Mouse (Mus musculus) liver, embryonic 16.5 days (tissue): ENCODE measurements around the gene Sesn3. TPM values are rescaled to one million over a fixed set of nuclear protein-coding genes. Genes with fewer than 3 reads are reported as not detected.

ENCODE experiments used
- ATAC-seq: fragments of 200-750 bp; cut with Nextera tagmentation; 2 replicates; pipeline ENCODE4 v1.8.0; 2017; ENCODE audit warnings: low read depth, mild to moderate bottlenecking, moderate number of reproducible peaks, moderate library complexity
- H3K27ac ChIP-seq: fragments of 300-500 bp; sonication (generic); 2 replicates; pipeline ENCODE4 v1.5.1; 2014; ENCODE audit warnings: mild to moderate bottlenecking, low read length
- H3K27me3 ChIP-seq: fragments of 300-500 bp; sonication (generic); 2 replicates; pipeline ENCODE4 v1.6.1; 2014; ENCODE audit warnings: low read depth, low read length, mixed read lengths; ENCODE audit not compliant: control insufficient read depth, insufficient read depth
- H3K36me3 ChIP-seq: fragments of 300-500 bp; sonication (generic); 2 replicates; pipeline ENCODE4 v1.6.1; 2014; ENCODE audit warnings: mild to moderate bottlenecking; ENCODE audit not compliant: control insufficient read depth, insufficient read depth
- H3K4me1 ChIP-seq: fragments of 300-500 bp; sonication (generic); 2 replicates; pipeline ENCODE4 v1.6.1; 2014; ENCODE audit warnings: low read depth, low read length, mixed read lengths; ENCODE audit not compliant: control insufficient read depth
- H3K4me2 ChIP-seq: fragments of 300-500 bp; sonication (generic); 2 replicates; pipeline ENCODE4 v1.6.1; 2014; ENCODE audit warnings: low read depth, low read length, mixed read lengths
- H3K4me3 ChIP-seq: fragments of 300-500 bp; sonication (generic); 2 replicates; pipeline ENCODE4 v1.5.1; 2014; ENCODE audit warnings: low read depth, mild to moderate bottlenecking, low read length
- H3K9ac ChIP-seq: fragments of 300-500 bp; sonication (generic); 2 replicates; pipeline ENCODE4 v1.6.1; 2014; ENCODE audit warnings: low read depth, low read length
- H3K9me3 ChIP-seq: fragments of 300-500 bp; sonication (generic); replicated peaks from 2 replicates; pipeline ENCODE4 v1.6.1; 2016; ENCODE audit warnings: low read length; ENCODE audit not compliant: control insufficient read depth
- WGBS: fragments of 180-500 bp; shearing (Covaris S2); extraction: QIAGEN DNeasy Blood & Tissue Kit; methylation state at CpG from one replicate; pipeline ENCODE4 v1.1.7; 2014; ENCODE audit not compliant: insufficient replicate concordance; 5-methylcytosine and 5-hydroxymethylcytosine counted together
- polyA plus RNA-seq: library from polyadenylated mRNA; unstranded; fragments of >200 nt; fragmentation: Nextera tagmentation; extraction: Ambion mirVana; gene quantifications from 2 replicates; pipeline ENCODE4 v1.2.1, GENCODE M21; 2015

Gene Sesn3
- polyA plus RNA-seq, 1 experiment from 2014 or later, result 1.5 TPM

DNA sequence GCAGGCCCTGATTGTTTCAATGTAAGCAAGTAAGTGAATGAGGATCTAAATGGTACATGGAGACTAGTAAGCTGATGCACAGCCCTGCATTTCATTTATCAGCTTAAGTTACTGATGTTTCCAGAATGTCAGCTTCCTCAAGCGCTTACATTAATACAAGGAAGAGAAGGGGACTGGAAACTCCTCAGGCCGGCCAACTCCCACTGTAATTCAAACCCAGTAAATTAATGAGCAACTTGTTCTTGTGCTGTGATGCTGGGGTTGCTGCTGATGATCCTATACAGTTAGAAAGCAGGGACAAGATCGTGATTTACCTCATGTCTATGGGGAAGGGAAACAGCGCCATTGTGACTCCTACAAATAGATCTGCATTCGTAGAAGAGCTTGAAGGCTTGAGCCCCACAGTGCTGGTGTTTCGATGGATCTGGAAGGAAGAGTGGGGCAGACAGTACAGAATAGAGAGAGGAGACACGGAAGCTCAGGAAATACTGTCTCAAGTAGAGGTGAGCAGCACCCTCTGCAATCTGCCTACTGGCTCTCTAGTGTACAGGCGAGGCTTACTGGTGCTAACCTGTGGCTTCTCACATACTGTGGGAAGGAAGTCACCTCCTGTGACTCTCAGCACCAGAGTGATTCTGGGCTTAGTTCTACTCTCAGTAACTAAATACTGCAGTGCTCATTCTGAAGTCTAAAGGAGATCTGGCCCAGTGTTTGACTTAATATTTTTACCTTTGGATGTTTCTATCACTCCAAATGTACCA lies 21.0 kb downstream of the Sesn3 start:
- no peak overlapping the region for H3K9ac ChIP-seq
- H3K4me2 ChIP-seq, result no peak overlapping the region
- no peaks in the 10 kb centered on the region for H3K4me1 ChIP-seq
- no peak overlapping the region for H3K27ac ChIP-seq
- 68% methylated on average over 8 of the region's 8 CpGs for WGBS
- H3K9me3 ChIP-seq, result no peaks in the 10 kb centered on the region
- H3K4me3 ChIP-seq, result no peak overlapping the region
- no peaks in the 10 kb centered on the region for H3K36me3 ChIP-seq
- H3K27me3 ChIP-seq, result no peaks in the 10 kb centered on the region
- no peak for ATAC-seq

DNA sequence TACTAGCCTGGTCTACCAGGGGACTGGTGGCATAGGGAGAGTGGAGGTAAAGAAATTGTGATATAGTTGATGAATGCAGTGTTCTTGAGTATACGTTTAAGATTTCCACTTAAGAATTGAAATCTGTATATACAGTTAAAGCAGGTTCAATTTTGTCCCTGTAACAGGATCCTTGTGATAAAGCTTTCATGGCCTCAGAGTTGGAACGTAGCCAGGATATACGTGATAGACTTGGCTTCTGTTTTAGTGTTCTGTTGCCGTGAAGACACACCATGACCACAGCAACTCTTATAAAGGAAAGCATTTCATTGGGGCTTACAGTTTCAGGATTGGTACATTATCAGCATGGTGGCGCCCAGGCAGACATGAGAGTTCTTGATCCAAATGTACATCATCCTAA lies 22.3 kb downstream of the Sesn3 start:
- Histone ChIP-seq H3K4me2 (no peak overlapping the region), H3K9me3 (no peaks in the 10 kb centered on the region), H3K27me3 (no peaks in the 10 kb centered on the region), H3K36me3 (no peaks in the 10 kb centered on the region), H3K4me3 (no peak overlapping the region), H3K4me1 (no peaks in the 10 kb centered on the region), H3K27ac (no peak overlapping the region), H3K9ac (no peak overlapping the region)
- ATAC-seq, result no peak
- 72% methylated on average over 5 of the region's 5 CpGs for WGBS

DNA sequence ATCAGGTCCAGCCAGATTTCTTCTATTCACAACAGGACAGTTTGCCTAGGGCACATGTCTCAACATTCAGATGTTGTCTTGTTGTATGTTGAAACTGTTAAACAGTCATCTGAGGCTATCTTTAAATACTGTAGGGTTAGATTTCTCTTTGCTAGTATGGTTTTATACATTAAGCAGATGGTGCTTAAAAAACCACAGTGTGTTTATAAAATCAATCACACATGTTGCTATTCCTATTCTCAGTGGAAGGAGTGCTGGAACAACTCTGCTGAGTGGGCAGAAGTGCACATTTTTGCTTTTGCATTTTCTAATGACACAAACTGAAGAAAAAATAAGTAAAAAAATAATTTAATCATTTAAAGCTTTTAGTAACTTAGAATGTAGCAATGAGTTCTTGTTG lies 25.0 kb downstream of the Sesn3 start:
- Histone ChIP-seq H3K4me1 (no peaks in the 10 kb centered on the region), H3K27me3 (no peaks in the 10 kb centered on the region), H3K4me3 (no peak overlapping the region), H3K27ac (no peak overlapping the region), H3K4me2 (no peak overlapping the region), H3K9me3 (no peaks in the 10 kb centered on the region), H3K9ac (no peak overlapping the region), H3K36me3 (no peaks in the 10 kb centered on the region)
- ATAC-seq, result no peak

DNA sequence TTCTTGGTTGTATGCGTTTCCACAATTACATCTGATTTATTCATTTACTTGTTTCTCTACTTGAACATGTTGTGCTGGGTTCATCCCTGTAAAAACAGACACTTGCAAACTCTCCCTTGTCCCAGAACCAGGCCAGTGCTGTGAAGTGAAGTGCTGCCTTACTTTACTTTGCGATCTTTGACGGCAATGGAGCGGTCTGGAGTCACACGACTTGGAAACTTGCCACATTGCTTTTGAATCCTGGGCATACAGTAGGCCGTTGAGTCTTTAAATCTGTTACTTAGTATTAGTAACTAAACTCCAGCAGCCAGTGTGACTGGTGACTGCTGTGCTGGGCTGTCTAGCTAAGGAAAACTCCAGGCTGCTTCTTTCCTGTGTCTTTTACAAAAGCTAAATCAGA lies 25.9 kb downstream of the Sesn3 start:
- no peaks in the 10 kb centered on the region for H3K36me3 ChIP-seq
- 74% methylated on average over 6 of the region's 6 CpGs for WGBS
- H3K9ac ChIP-seq, result no peak overlapping the region
- no peak for ATAC-seq
- H3K4me3 ChIP-seq, result no peak overlapping the region
- no peak overlapping the region for H3K27ac ChIP-seq
- H3K9me3 ChIP-seq, result no peaks in the 10 kb centered on the region
- no peak overlapping the region for H3K4me2 ChIP-seq
- no peaks in the 10 kb centered on the region for H3K4me1 ChIP-seq
- no peaks in the 10 kb centered on the region for H3K27me3 ChIP-seq

- 55% methylated on average over 9 of the region's 9 CpGs for WGBS
- H3K36me3 ChIP-seq, result no peaks in the 10 kb centered on the region
- H3K4me1 ChIP-seq, result peaks cover 2% of the 10 kb centered on the region
- no peaks in the 10 kb centered on the region for H3K27me3 ChIP-seq
- no peaks in the 10 kb centered on the region for H3K9me3 ChIP-seq
- no peak overlapping the region for H3K4me2 ChIP-seq
- no peak overlapping the region for H3K9ac ChIP-seq
- no peak for ATAC-seq
- no peak overlapping the region for H3K27ac ChIP-seq
- no peak overlapping the region for H3K4me3 ChIP-seq
Observed at GRCm38 (mm10) chr9:14304262-14304968, 29.5 kb downstream of the Sesn3 start.

GRCm38 (mm10) chr9:14307341-14307740 lies 32.5 kb downstream of the Sesn3 start:
- H3K4me3 ChIP-seq, result no peak overlapping the region
- H3K27ac ChIP-seq, result no peak overlapping the region
- peaks cover 2% of the 10 kb centered on the region for H3K4me1 ChIP-seq
- H3K9me3 ChIP-seq, result no peaks in the 10 kb centered on the region
- H3K36me3 ChIP-seq, result no peaks in the 10 kb centered on the region
- no peak overlapping the region for H3K4me2 ChIP-seq
- ATAC-seq, result peak; percentile 45; the same call in 1 of the 2 replicates
- 61% methylated on average over 3 of the region's 3 CpGs for WGBS
- H3K27me3 ChIP-seq, result no peaks in the 10 kb centered on the region
- H3K9ac ChIP-seq, result no peak overlapping the region

- WGBS, result 67% methylated on average over 3 of the region's 3 CpGs
- no peaks in the 10 kb centered on the region for H3K36me3 ChIP-seq
- no peak for ATAC-seq
- H3K27me3 ChIP-seq, result no peaks in the 10 kb centered on the region
- H3K27ac ChIP-seq, result no peak overlapping the region
- H3K4me2 ChIP-seq, result no peak overlapping the region
- H3K9me3 ChIP-seq, result no peaks in the 10 kb centered on the region
- H3K9ac ChIP-seq, result no peak overlapping the region
- H3K4me3 ChIP-seq, result no peak overlapping the region
- H3K4me1 ChIP-seq, result no peaks in the 10 kb centered on the region
Observed at GRCm38 (mm10) chr9:14313968-14314367, 39.1 kb downstream of the Sesn3 start.

- Histone ChIP-seq H3K9me3 (no peaks in the 10 kb centered on the region), H3K27me3 (no peaks in the 10 kb centered on the region), H3K4me1 (no peaks in the 10 kb centered on the region), H3K27ac (no peak overlapping the region), H3K4me2 (no peak overlapping the region), H3K36me3 (no peaks in the 10 kb centered on the region), H3K9ac (no peak overlapping the region), H3K4me3 (no peak overlapping the region)
- 66% methylated on average over 7 of the region's 7 CpGs for WGBS
- no peak for ATAC-seq
Observed at GRCm38 (mm10) chr9:14314477-14314876, 39.6 kb downstream of the Sesn3 start.

DNA sequence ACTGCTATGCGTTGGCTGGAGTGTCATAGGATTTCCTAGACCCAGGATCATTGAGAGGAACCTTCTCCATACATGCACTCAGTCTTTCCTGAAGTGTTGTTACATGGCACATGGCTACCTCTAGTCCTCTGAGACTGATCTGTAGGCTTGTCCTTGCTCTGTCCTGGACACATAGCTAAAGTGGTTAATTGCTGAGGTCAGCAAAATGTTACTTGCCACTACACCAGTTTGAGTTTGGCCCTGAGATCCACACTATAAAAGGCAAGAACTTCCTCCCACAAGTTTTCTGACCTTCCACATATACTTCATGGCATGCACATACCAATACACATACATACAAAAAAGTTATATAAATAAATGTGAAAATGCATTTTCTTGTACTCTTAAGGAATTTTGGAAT lies 41.8 kb downstream of the Sesn3 start:
- Histone ChIP-seq H3K27ac (no peak overlapping the region), H3K4me2 (no peak overlapping the region), H3K9me3 (no peaks in the 10 kb centered on the region), H3K9ac (no peak overlapping the region), H3K27me3 (no peaks in the 10 kb centered on the region), H3K4me3 (no peak overlapping the region), H3K4me1 (no peaks in the 10 kb centered on the region), H3K36me3 (no peaks in the 10 kb centered on the region)
- ATAC-seq, result no peak
- WGBS, result 73% methylated on average over 1 of the region's 1 CpGs
